Mouse (Mus musculus): Measurements from ENCODE around the gene Deup1. TPM values are rescaled to one million over a fixed set of nuclear protein-coding genes. Genes with fewer than 3 reads are reported as not detected.

The Deup1 gene
- total RNA-seq, 2 experiments from 2014 or later: 0.35 to 0.68 TPM

DNA sequence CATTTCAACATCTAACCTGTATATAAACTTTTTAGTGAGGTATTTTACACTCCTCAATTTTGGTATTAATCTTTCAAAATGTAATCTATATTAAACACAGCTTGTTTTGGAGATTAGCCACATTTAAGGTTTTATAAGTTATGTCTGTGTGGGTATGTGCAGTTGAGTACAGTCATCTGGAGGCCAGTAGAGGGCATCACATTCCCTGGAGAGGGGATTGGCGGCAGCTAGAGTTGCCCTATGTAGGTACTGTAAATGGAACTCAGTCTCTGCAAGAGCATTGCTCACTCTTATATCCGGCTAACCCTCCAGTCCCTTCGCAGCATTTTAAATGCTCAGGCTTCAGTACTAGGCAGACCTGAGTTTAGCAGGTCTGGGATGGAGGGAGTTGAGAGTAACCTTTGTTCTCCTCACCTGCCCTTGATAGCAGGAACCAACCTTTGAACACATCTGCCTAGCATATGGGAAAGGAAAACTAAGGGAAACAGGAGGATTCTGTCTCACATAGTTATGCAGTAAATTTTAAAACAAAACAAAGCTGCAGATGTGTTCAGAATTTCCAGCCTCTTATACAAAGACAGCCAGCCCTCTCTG, 90.2 kb downstream of the Deup1 start:
- intact Hi-C loops (cut with DNase I): no loop called here
- no peak for DNase-seq (ENCODE audit: low spot score in 2 of 2)

DNA sequence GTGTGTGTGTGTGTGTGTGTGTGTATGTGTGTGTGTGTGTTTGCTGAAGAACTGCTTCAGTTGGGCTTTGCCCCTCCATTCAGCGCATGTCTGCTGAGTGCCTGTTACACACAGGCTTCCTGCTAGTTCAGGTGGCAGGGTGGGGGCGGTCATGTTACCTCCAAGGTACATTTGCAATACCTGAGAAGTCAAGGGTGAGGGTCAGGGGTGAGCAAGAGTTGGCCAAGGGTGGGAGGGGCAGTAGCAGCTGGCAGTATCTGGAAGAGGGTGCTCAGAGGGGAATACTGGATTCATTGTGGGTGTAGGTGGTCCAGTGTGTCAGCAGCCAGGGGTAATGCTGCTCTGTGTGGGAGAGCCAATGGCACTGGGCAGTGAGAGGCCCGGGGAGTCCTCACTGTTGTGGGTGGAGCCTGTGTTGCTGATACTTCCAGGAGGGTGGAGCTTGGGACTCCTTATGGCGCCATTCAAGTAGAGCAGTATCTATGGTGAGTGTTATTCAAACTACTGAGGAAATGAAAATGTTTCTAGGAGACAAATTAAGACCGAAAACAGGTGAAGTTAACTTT, 90.8 kb downstream of the Deup1 start:
- intact Hi-C loops (cut with DNase I): no loop called here
- DNase-seq (ENCODE audit: low spot score in 2 of 2): no peak

DNA sequence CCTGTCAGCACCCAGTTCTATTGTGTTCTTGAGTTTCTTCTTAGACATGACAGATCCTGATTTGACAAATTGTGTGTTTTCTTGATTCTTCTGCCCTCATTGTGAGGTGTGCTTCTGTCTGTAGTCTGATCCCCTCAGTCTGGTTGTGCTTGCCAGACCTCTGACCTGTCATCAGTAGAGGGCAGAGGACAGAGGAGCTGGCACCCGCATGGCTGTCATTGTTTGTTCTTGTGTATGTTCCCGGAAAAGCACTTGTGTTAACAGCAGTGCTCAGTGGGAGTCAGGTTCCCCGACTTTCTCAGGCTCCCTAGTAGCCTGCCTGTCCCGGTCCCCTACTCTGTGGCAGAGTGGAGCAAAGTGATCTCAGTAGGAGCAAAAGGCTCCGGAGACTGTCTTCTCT, 92.3 kb downstream of the Deup1 start:
- no peak for DNase-seq (ENCODE audit: low spot score in 2 of 2)
- intact Hi-C loops (cut with DNase I): no loop called here

DNA sequence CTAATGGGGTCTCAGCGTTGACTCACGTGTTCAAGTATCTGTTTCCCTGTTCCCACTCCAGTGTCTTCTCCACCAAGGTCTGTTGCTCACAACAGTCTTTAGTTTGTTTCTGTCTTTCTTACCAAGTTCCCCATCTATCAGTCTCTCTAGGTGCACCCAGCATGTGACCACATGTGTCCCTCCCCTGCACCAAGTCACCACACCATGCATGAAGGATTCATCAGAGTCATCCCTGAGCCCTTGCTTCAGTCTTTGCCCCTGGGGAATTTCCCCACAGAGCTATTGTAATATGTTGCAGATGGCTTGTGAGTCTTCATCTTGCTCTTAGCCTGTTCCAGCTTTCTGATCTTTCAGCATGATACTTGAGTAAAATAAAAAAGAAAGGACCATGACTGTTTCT, 93.6 kb downstream of the Deup1 start:
- intact Hi-C loops (cut with DNase I): no loop called here
- no peak for DNase-seq (ENCODE audit: low spot score in 2 of 2)

DNA sequence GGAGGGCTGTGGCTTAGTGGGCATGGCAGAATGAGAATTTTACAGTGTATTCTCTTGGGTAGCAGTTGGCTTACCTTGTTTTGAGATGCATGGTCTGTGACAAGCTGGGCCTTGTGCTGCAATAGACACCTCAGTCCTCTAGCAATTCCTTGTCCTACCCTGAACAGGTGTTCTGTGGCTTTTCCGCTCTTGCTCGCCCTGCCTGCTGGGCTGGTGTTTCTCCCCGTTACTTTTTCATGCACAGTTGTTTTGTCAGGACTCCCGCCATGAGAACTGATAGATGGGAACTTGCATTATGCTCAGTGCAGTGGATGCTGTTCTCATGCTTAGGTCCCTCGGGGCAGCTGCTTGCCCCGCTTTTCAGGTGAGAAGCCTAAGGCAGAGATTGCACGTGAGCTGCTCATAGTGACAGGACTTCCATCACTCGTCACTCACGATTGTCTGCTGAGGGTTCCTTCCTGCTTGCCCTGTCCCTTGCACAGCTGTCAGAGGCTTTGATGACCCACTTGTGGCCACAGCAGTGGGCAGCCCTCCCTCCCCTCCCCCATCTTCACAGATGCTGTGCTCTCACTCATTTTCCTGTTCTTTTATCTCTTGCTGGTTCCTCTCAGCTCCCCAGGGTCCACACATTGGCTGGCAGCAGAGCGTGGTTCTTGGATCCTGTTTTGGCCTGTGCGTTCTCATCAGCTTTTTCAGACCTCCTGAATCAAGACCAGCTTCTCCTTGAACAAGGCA, 94.2 kb downstream of the Deup1 start:
- intact Hi-C loops (cut with DNase I): no loop called here
- no peak for DNase-seq (ENCODE audit: low spot score in 2 of 2)

- intact Hi-C loops (cut with DNase I): no loop called here
- DNase-seq (ENCODE audit: low spot score in 2 of 2): no peak
Observed at GRCm38 (mm10) chr9:15531204-15531603, 96.5 kb downstream of the Deup1 start.

GRCm38 (mm10) chr9:15529965-15530320, 97.8 kb downstream of the Deup1 start:
- intact Hi-C loops (cut with DNase I): no loop called here
- DNase-seq (ENCODE audit: low spot score in 2 of 2): no peak

GRCm38 (mm10) chr9:15529275-15529964, 98.3 kb downstream of the Deup1 start:
- intact Hi-C loops (cut with DNase I): no loop called here
- DNase-seq (ENCODE audit: low spot score in 2 of 2): no peak

GRCm38 (mm10) chr9:15528368-15528767, 99.4 kb downstream of the Deup1 start:
- no peak for DNase-seq (ENCODE audit: low spot score in 2 of 2)
- intact Hi-C loops (cut with DNase I): no loop called here

DNA sequence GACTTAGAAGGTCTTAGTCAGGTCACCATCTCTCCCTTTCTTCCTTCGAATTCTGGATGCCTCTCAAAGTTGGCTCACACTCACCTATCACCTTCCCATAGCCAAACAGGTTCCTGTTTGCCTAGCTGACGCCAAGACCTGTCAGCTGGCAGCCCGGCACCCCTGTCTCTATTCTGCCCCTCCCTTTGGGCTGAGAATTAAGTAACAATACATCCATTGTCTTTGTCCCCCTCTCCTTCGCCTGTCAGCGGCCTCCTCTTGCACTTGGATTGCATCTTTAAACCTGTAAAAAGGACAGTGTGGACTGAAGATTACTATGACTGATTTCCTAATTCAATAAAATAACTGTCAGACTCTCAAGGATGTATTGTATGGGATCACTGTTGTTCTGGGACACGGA, 99.9 kb downstream of the Deup1 start:
- intact Hi-C loops (cut with DNase I): no loop called here
- DNase-seq (ENCODE audit: low spot score in 2 of 2): no peak

GRCm38 (mm10) chr9:15526539-15526938, 101.2 kb downstream of the Deup1 start:
- DNase-seq (ENCODE audit: low spot score in 2 of 2): no peak
- intact Hi-C loops (cut with DNase I): no loop called here

DNA sequence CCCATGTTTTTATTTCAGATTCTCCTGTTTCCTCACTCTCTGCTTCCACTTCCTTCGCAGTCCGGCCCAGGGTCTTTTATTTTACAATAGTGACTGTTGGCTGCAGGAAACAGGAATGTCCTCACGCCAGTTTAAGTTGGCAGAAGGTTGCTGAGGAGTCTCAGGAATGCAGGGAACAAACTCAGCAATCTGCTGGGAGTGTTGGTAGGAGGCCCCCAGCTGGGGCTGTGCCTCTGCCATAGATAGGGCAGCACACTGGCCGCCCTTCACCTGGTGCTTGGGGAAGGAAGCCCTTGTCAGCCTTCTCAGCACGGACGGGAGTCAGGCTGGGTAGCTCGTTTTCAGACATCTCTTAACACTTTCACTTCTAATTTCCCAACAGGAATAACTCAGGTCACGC, 102.5 kb downstream of the Deup1 start:
- intact Hi-C loops (cut with DNase I): no loop called here
- no peak for DNase-seq (ENCODE audit: low spot score in 2 of 2)

- intact Hi-C loops (cut with DNase I): no loop called here
- no peak for DNase-seq (ENCODE audit: low spot score in 2 of 2)
Observed at GRCm38 (mm10) chr9:15523646-15524045, 104.1 kb downstream of the Deup1 start.

DNA sequence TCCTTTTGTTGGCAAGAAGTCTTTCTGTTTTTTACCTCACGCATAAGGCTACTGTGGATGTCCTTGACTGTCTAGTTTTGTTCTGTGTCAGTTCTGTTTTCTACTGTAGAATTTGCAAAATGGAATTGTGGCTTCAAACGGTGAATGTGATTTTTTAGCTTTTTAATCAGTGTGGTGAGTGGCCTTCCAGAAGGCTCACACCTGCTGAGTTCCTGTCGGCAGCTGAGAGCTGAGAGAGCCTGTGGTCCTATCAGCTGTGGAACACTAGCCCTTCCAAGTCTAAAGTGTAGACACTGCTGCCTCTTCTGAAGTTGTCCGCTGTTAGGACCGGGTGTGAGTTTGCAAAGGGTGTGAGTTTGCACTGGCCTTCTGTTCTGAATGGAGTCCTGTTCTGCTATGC, 104.8 kb downstream of the Deup1 start:
- no peak for DNase-seq (ENCODE audit: low spot score in 2 of 2)
- intact Hi-C loops (cut with DNase I): no loop called here

- intact Hi-C loops (cut with DNase I): no loop called here
- DNase-seq (ENCODE audit: low spot score in 2 of 2): no peak
Observed at GRCm38 (mm10) chr9:15522348-15522747, 105.4 kb downstream of the Deup1 start.

- intact Hi-C loops (cut with DNase I): no loop called here
- no peak for DNase-seq (ENCODE audit: low spot score in 2 of 2)
Observed at GRCm38 (mm10) chr9:15517979-15518378, 109.8 kb downstream of the Deup1 start.

DNA sequence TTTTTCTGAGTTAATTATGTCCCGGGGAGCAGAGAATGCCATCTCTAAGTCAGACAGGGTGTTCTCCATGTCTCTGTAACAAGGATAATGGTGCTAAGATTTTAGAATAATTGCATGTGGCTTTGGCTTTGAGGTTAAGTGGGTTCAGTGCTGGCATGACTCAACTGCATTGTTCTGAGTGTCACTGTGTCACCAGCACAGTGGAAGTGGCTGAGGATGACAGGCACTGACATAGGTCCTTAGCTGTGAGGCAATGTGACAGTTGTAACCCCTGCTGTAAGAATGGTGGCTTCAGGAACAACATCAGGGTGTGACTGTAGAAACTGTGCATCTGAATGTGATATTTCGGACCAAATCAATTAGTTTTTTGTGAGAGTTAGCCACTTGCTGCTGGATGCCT, 111.7 kb downstream of the Deup1 start:
- intact Hi-C loops (cut with DNase I): no loop called here
- DNase-seq (ENCODE audit: low spot score in 2 of 2): no peak

DNA sequence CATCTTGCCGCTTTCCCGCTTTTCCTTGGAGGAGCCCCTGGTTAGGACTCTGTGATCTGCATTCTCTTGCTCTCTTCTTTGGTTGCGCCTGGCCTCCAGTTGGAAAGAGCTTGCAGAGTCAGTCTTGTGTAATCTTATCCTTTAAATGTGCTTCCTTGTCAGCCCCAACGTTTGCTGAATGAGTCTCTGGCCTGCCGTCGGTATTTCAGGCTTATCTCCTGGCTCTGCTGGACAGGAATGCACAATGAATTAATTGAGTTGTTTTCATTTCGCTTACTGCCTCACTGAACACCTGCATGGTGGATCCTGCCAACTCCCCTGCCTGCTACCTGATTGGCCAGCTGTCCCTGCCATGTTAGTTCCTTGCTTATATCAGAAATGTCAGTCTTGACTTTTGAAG, 114.8 kb downstream of the Deup1 start:
- DNase-seq (ENCODE audit: low spot score in 2 of 2): no peak
- intact Hi-C loops (cut with DNase I): no loop called here

DNA sequence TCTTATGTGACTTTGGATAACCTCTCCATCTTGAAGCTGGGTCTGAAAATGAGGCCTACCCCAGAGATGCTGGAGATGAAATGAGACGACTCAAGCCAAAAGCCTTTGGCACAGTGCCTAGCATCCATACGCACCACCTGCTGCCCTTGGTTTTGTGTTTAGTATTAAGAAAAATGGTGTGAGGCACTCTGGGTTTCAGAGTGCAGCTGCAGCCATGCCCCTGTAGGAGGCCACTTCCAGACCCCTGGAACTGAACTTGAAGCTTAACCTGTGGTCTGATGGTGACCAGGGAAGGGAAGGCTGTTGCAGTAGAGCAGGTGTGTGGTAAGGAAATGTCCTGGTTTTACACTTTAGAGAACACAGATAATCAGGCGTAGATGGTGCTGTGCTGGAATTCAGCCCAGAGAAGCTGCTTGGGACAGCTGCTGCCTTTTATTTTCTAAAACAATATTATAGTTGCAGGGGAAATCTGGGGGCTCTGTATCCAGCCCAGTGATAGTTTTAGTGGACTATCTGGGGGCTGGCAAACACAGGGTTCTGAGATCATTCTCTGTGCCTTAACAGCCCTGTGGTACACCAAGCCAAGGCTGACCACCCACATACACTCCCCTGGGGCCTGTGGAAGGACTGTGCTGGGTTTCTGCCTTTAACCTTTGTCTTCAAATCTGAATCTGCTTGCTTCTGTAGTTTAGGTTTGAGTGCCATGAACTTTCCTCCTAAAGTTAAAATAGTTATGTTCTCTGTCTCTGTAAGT, 117.0 kb downstream of the Deup1 start:
- intact Hi-C loops (cut with DNase I): no loop called here
- no peak for DNase-seq (ENCODE audit: low spot score in 2 of 2)
